Mouse (Mus musculus): ENCODE data around the gene Ehd4.

The Ehd4 gene

GRCm38 (mm10) chr2:120044101-120044603 lies 110.3 kb downstream of the Ehd4 start:
- in situ Hi-C loops (cut with MboI; ENCODE audit: low sequenced_read_pairs) = no loop called here

GRCm38 (mm10) chr2:120040991-120041390 lies 113.4 kb downstream of the Ehd4 start:
- in situ Hi-C loops (cut with MboI; ENCODE audit: low sequenced_read_pairs) = no loop called here
